Mouse (Mus musculus) WW6 (cell line): ENCODE results near the gene Lhx9.
A peak's percentile ranks its signal among the peaks of the same experiment; 100 is the strongest.

Experiments used
- DNase-seq: peaks from one replicate; pipeline ENCODE4 v3.0.0-alpha.2; 2013; ENCODE audit warnings: low read depth, low spot score

The Lhx9 gene

GRCm38 (mm10) chr1:138848511-138849109 lies at the start of gene Lhx9:
Lhx9 (minus strand) TSS chr1:138848577.
- DNase-seq = no peak

GRCm38 (mm10) chr1:138896088-138896487 lies 47.7 kb upstream of the Lhx9 start:
- DNase-seq = no peak

GRCm38 (mm10) chr1:138877470-138878254 lies 29.3 kb upstream of the Lhx9 start:
- DNase-seq = no peak

GRCm38 (mm10) chr1:138876371-138877045 lies 28.1 kb upstream of the Lhx9 start:
- no peak for DNase-seq

GRCm38 (mm10) chr1:138856101-138856950 lies 7.9 kb upstream of the Lhx9 start, which contains the start of gene 2310009B15Rik:
2310009B15Rik (minus strand) TSS chr1:138856852.
- DNase-seq = peak; percentile 47

- no peak for DNase-seq
These were observed 2.4 kb upstream of the Lhx9 start for GRCm38 (mm10) chr1:138850823-138851222.

- no peak for DNase-seq
These were observed 1.8 kb upstream of the Lhx9 start for GRCm38 (mm10) chr1:138850161-138850539.

- DNase-seq = no peak
These were observed 1.3 kb upstream of the Lhx9 start for GRCm38 (mm10) chr1:138849531-138850160.

GRCm38 (mm10) chr1:138848026-138848425 lies 351 bp downstream of the Lhx9 start:
- no peak for DNase-seq

- DNase-seq = no peak
These were observed 1.2 kb downstream of the Lhx9 start for GRCm38 (mm10) chr1:138847146-138847545.

GRCm38 (mm10) chr1:138846581-138846980 lies 1.8 kb downstream of the Lhx9 start:
- no peak for DNase-seq

GRCm38 (mm10) chr1:138846131-138846530 lies 2.2 kb downstream of the Lhx9 start:
- DNase-seq = no peak

GRCm38 (mm10) chr1:138845481-138845880 lies 2.9 kb downstream of the Lhx9 start:
- DNase-seq = no peak

GRCm38 (mm10) chr1:138844166-138844565 lies 4.2 kb downstream of the Lhx9 start:
- DNase-seq = no peak

- no peak for DNase-seq
These were observed 4.9 kb downstream of the Lhx9 start for GRCm38 (mm10) chr1:138843361-138844091.

- DNase-seq = no peak
These were observed 5.6 kb downstream of the Lhx9 start for GRCm38 (mm10) chr1:138842756-138843155.

GRCm38 (mm10) chr1:138842315-138842714 lies 6.1 kb downstream of the Lhx9 start:
- no peak for DNase-seq

- DNase-seq = no peak
These were observed 6.9 kb downstream of the Lhx9 start for GRCm38 (mm10) chr1:138841306-138842095.

GRCm38 (mm10) chr1:138840440-138841305 lies 7.7 kb downstream of the Lhx9 start:
- DNase-seq = no peak
